Mouse (Mus musculus) cerebellum, adult (tissue): ENCODE measurements at regions not wholly inside any gene's neighbourhood (a gene's known extent, or its start where the extent isn't known, plus 50 kb on each side); places are given as distances from the start of the nearest gene placed in this dataset.
A peak's percentile ranks its signal among the peaks of the same experiment; 100 is the strongest.

Experiments
- ATAC-seq: cut with Nextera tagmentation; 2 replicates; pipeline ENCODE4 v1.9.2; 2017; ENCODE audit warnings: mild to moderate bottlenecking, moderate library complexity, mixed read lengths; ENCODE audit not compliant: insufficient number of reproducible peaks, low FRiP score, low TSS enrichment

DNA sequence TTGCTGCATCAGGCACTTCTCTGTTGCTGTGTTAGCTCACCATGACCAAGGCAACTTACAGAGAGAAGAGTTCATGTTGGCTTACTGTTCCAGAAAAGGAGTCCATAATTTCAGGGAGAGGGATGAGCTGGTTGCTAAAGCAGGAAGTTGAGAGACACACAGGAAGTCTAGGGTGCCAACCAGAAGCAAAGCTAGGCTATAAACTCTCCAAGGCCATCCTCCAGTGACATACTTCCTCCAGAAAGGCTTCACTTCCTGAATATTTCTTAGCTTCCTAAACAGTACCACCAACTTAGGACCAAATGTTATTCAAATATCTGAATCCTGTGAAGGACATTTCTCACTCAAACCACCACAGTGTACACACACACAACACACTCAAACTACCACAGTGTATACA is 2010.6 kb downstream of the A830018L16Rik start:
- ATAC-seq, result no peak

DNA sequence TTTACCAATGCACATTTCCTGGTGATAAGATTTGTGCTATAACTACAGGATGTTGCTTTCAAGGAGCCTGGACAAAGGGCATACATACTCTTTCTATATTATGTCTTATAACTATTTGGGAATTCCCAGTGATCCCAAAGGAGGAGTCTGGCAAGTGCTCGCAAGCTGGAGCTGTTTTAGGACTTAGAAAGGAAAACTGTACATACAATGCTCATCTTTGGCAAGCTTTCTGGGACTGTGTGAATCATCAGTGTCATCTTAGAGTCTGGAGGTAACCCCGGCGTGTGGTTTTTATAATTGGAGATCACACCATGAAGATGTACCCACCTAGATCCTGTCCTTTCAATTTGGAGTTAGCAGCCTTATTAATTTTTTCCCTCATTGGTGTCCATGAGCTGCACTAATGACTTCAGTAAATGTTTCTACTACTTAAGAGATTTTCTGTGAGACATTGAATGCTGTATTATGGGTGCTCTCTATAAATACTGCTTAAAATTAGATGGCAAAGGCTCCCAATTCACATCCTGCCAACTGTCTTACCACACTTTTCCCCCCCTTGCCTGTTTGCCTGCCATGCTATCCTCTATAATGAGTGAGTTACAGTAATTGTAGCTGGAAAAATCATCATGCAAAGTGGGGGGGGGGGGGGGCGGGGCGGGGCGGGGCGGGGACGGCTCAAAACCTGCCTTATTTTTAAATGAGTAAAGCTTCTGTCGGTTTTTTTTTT is 2011.9 kb downstream of the A830018L16Rik start:
- ATAC-seq, result no peak

DNA sequence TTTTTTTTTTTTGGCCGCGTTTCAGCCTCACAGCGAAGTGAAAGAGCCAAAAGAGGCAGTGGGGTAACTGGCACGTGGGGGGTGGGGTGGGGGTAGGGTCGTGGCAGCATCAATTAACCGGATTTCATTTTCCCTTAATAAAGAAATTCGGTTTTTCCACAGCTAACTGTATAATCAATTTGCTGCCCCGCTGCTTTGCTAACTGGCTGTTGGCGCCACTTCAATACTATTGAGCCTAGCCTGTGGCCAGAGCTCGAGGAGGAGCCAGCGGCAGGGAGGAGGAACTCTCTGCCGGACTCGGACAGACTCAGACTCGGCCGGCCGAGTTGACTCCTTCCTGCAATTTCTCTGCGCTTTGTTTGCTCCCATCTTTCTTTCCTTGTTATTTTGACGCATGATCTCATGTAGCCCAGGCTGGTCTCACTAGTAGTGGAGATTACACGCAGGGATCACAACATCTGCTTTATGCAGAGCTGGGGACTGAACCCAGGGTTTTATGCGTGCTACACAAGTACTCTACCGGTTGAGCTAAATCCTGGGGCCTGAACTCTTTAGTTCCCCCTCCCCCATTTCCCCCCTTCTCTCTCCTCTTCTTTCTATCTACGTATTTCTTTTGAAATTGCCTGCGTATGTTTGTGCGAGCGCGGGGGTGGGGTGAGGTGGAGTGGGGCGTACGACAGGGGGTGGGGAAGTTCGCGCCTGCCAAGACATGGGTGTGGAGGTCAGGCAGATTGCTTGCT is 2012.6 kb downstream of the A830018L16Rik start:
- ATAC-seq, result peak; percentile 81; the same call in 1 of the 2 replicates

DNA sequence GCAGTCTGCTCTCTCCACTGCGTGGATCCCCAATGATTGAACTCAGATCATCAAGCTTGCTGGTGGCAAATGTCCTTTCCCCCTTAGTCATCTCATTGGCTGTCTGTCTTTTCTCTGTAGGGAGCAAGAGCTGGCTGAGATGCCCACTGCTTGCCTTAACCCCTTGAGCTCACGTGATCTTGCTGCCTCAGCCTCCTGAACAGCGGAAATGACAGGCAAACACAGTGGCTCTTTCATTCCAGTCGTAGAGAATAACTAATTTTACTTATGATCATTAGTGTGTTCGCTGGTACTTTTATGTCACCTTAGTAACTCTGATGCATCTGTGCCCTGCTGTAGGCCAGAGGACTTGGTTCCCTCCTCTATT is 2013.1 kb downstream of the A830018L16Rik start:
- ATAC-seq, result no peak

DNA sequence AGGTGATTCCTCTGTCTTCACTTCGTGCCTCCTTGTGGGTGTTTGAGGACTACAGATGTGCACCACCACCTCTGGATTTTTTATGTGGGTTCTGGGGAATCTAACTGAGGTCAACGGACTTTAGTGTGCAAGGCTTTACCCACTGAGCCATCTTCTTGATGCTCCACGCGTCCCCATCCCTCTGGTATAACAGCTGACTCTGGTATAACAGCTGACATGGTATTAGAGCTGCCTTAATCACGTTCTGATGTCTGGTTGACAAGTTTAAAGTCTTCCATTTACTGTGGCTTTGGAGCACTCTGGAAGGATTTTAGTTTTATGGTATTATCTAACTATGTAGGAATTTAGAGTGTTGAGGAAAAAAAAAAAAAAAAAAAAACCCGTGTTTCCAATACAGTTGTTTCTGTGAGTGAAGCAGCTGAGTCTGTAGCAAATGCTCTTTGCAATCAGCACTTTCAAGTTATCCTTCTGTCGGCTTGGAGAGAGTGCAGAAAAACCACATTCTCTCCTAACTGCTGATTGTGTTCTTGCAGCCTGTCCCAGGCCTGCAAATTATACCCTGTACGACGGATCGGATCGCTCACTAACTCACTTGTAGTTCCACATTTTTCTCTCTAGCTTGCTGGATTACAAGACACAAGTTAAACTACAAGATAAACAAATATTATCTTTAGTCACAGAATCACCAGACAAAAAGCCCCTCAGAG is 2013.7 kb downstream of the A830018L16Rik start:
- ATAC-seq, result no peak

DNA sequence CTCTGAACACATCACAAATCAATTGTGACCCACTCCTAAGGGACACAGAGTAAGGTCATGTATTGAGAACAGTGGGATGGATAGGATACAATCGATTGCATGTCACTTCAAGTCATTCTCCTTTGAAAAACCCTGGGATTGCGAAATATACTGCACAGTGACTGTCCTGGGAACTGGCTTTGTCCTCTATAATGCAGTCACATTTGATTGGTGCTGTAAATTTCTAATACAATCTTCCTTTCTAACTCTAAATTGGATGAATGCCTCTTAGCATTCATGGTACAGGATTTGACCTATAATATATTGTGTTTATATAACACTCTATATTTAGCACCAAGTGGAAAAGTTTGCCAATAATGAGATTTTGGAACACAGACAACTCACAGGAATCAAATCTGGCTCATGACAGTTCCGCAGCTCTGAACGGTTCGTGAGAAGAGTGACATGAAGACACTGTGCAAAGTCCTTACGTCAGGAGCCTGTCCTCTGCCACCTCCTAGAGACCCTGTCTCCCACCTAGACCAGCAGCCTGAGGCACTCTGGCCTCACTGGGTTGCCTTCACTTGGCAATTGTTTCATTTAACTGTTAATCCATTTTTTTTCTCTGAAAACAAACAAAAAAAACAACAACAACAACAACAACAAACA is 2024.0 kb downstream of the A830018L16Rik start:
- ATAC-seq, result no peak

DNA sequence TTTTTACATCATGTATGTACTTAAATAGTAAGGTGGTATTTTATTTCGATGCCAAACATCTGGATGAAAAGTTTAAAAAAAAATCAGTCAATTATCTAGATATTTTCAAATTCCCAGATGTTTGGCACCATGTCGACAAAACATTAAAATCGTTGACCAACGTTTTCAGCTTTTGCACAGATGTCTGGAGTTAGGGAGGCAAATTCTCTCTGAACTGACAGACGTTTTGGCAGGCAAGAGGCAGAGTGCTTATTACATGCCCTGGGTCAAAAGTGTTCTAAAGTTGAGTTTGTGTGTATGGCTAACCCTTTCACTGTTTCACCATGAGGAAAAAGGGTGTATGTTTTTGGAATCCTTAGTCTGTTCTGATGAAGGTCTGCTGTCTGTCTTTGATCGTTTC is 2028.5 kb downstream of the A830018L16Rik start:
- ATAC-seq, result no peak

DNA sequence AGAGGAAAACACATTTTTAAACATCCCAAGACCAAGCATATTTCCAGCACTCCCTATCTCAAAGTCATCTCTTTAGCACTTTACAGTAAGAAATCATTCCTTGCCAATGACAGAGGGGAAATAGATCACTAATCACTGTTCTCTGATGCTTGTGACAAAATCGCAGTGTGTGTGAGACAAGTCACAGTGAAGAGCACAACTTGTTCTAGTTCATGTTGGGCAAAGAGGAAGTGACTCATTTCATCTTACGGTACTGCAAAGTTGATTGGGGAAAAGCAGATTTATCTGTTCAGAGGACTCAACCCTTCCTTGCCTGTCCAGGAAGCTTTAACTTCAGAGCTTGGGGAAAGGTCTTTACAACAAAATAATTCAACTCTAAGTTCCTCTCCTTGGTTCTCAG is 2040.6 kb downstream of the A830018L16Rik start:
- ATAC-seq, result no peak

DNA sequence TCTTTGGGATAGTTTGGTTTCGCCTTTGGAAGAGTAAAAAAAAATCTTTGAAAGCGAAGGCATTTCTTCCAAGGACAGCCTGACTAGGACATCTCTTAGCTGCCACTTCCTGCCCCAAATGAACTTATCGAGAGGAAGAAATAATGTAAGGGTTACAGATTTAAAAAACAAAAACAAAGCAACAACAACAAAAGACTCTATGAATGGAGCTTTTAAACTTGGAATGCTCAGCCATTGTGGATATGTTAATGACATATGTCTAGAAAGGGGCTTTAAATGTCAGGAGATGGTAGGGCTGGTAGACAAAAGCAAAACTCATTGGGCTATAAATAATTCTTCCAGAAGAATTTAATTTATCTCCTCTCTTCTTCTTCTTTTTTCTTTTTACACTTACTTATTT is 2041.7 kb downstream of the A830018L16Rik start:
- no peak for ATAC-seq

DNA sequence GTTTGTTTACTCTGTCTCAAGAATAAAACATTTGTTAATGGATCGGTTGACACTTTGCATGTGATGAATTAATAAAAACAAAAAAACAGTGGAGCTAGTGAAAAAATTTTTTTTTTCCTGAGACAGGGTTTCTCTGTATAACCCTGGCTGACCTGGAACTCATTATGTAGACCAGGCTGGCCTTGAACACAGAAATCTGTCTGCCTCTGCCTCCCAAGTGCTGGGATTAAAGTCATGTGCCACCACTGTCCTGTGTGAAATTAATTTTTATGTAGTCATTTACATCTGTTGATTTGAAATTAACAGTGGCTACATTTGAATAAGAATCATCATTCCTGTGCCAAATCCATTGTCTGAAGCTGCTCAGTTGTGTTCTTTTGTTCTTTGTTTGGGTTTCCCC is 2050.4 kb downstream of the A830018L16Rik start:
- ATAC-seq, result no peak

DNA sequence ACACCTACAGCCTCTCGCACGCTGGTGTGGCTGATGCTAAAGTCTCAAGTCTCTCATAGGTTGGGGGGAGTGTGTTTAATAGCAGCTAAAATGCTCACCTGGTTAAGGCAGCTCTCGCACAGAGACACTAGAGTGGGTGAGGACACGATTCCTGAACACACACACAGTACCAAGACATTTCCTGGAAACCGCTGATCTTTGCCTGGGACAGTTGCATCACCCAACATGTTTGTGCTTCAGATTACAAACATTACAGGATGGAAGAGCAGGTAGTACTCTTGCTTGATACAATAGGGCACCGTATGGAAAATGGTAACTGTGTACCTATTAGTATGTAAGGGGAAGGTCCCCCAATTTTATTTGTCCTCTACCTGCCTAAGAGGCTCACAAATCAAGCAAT is 2053.3 kb downstream of the A830018L16Rik start:
- ATAC-seq, result no peak

DNA sequence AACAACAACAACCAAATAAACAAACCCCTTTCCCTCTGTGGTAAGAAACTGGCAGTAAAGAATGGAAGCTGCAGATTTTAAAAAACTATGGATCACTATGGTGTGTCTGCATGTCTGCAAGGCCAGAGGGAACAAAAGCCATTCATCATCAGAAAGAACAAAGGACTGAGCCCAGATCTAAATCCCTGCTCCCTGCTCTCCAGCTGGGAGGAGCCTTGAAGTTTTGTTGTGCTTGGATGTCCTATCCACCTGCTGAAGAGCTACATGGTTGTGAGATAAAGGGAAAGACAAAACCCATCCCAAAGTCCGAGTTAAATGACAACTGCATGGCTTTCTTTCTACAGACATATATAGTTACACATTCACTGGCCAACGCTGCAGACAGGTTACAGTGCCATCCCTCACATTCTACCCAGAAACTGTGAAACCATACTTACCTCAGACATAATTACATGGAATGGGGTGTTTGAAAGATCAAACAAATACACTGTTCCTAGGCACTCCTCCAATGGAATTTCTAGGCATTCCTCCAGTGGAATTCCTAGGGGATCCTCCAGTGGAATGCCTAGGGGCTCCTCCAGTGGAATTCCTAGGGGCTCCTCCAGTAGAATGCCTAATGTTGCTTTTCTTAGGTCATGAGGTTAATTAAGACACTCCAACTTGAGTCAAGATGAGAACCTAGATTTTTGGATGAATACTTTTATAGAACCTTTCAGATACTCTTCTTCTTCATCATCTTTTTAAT is 2054.2 kb downstream of the A830018L16Rik start:
- no peak for ATAC-seq

DNA sequence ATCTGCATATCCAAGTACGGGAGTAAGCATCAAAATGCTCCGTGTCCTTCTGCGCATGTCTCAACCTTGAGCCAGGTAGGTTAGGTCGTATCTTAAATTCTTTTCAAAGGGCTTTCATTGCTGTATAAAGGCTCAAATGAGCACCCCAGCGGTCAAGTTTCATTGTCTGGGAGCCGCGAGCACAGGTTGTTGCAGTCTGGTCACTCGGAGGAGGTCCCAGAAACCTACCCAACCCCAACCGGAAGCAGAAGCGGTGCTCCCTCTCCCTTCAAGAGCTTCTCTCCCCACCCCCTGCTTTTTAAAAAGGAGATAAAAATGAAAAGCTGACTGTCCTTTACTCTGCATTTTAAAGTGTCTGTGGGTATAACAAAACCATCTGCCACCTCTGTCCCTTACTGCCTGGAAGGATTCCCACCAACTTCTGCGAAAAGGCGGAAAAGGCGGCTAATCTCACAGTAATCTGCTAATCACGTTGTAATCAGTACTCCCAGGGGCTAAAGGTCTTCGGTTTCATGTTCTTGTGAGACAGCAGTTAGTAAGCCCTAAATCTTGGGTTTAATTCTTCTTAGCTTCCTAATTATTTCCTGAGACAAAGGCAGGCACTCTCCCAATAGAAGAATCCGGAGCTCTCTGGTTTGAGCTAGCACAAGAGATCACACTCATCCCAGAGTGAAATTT is 2081.0 kb downstream of the A830018L16Rik start:
- ATAC-seq, result no peak

DNA sequence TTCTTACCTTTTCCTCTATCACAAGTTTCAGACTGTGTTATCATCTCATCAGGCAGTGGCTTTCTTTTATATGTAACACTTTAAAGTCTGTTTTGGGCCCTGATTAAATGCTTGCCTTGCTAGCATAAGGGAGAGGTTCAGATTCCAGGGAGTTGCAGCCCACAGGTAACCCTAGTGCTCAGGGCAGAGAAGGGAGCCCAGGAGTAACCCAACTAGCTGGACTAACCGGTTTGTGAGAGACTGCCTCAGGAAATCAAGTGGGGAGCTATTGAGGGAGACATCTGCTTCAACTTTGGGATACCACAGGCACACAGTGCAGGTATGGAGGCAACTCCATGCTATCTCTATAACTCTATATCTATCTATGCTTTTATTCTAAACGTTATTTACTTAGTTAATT is 2082.5 kb downstream of the A830018L16Rik start:
- no peak for ATAC-seq

DNA sequence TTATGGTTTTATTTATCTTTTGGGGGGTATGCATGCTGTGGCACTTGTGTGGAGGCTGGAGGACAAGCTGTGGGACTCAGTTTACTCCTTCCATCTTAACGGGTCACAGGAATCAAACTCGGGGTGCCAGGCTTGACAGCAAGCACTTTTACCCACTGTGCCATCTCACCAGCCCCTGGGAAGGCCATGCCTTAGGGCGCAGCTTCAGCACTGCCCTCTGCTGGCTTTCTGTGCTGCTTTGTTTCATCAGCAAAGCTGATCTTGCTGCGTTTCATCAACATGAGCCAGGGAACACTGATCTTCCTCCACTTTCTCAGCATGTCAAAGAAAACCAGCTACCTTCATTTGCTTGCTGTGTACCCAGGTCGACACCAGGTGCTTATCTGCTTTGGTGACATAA is 2086.6 kb downstream of the A830018L16Rik start:
- ATAC-seq, result no peak

DNA sequence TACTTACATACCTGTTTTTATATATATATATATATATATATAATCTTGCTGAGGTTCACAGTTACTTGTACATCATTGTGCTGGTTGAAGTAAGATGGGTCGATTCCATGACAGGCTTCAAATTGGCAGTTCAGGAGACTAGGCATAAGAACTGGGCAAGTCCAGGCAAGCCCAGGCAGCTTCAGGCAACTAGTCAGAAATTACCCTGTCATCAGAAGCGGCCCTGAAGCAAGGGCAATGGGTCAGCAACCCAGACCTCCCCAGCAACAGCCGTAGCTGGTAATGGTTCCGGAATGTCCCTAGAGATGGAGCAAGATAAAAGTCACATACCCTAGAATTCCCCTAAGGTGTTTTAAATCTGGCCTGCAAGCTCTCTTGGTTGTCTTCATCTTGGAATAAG is 2088.0 kb downstream of the A830018L16Rik start:
- ATAC-seq, result no peak

DNA sequence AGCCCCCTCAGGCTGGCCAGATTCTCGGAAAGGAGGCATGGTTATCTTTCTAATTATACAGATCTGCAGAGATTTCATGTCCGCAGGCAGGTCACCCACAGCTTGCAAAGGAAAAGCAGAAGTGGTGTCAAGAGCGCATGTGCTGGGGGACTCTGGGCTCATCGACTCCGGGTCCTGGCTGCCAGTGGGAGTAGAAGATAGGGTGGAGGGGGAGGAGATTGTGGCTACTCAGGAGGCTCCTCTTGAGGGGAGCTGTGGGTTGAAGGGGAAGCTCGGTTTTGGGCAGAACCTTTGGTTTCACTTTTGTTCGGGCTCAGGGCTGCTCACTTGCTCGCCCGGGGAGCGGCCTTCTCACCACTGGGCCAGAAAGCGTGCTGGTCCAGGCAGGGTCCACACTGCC is 2099.9 kb downstream of the A830018L16Rik start:
- ATAC-seq, result no peak
